Mouse (Mus musculus): Measurements from ENCODE around the gene Btrc.

DNA sequence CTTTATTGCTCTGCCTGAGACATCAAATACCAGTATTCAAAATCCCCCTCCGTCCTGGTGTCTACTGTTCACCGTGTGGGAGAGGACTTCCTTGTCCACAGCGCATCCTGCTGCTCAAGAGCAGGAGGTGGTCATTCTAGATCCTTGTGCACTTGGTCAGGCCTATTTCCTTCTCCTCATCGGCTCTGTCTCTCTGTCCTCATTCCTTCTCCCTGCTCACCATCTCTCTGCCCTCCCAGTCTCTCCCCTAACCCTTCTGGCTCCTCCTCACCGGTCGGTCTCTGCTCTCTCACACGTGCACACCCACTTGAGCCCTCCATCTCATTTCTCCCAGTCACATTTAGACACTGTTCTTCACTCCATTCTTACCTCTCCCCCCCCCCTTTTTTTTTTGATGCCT is 127.7 kb downstream of the Btrc start:
- TF ChIP-seq CTCF (IDR thresholded peaks at IDR 0.05; ENCODE audit: insufficient read depth, low read depth, low read length) (no peak), POLR2A (IDR thresholded peaks at IDR 0.05; ENCODE audit: insufficient read depth, low read depth, low read length) (no peak)

Measured in olfactory bulb, adult 2 months (tissue).